Mouse (Mus musculus): ENCODE measurements around the gene Tent5b.

GRCm38 (mm10) chr4:133448708-133449388 is 31.1 kb upstream of the Tent5b start:
- TF ChIP-seq EP300 (IDR thresholded peaks at IDR 0.05; ENCODE audit: insufficient read depth, low read depth, low read length) (no peak), POLR2A (IDR thresholded peaks at IDR 0.05; ENCODE audit: insufficient read depth, low read length) (no peak), CTCF (IDR thresholded peaks at IDR 0.05; ENCODE audit: low read depth, low read length) (no peak)

Data from ES-Bruce4 (cell line).